Mouse (Mus musculus) fat pad, adult 2 months (tissue): Measurements from ENCODE around the gene Il10.
"Not testable (repeated sequence)": the region's sequence is repeated elsewhere in the genome, so short reads cannot be mapped to it uniquely, and the experiment has no call there.

Experiments used
- DNase-seq: peaks from one replicate; pipeline ENCODE4 v3.0.0-alpha.2; 2011; ENCODE audit warnings: low read depth, low spot score; ENCODE audit errors: extremely low read depth

The Il10 gene

DNA sequence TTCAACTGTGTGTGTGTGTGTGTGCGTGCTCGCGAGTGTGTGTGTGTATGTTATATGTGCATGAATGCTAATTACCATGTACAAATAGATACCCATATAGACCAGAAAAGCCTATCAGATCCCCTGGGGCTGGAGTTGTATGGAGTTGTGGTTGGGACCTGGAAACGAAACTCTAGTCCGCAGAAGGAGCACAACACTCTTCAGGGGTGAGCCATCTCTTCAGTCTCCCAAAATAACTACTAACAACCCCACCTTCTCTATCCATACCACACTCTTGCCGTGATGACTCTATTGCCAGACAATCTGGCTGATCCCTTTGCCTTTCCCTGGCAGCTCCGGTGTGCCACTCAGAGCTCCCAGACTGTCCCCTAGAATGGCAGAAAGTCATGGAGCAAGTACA is 3.8 kb upstream of the Il10 start:
- DNase-seq = no peak

DNA sequence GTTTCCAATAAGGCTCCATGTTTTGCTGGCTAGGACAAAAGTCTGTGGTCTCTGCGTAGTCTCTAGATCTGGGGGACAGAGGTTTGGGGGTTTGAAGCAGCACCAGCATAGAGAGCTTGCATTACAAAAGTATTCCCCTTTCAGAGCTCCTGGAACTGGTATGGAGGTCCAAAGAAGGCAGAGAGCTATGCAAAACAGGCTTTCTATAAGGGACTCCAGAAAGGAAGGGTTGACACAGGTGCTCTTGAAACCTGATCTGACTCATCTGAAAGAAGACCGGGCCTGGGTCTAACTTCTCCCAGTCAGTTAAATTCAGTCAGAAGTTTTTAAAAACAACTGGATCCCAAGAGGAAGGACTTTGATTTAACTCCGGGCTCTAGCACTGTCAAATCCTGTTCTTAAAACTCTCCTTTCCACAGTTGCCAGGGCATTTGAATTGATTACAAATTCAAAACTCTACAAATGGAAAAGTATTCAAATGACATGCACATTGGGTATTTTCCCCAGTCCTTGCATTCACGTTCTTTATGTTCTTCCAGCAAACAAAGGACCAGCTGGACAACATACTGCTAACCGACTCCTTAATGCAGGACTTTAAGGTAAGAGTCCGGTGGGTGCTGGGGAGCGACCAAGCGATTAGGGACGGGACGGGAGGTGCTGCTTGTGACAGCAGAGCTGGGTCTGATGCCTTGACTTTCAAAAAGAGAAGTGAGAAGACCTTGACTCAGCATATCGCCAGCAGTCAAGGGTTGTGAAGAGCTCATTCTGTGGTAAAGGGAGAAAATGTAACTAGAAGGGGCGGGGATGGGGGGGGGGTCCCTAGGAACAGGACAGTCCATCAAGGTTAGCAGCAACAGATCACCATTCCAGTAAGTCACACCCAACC is 1.0 kb downstream of the Il10 start:
- DNase-seq = no peak

DNA sequence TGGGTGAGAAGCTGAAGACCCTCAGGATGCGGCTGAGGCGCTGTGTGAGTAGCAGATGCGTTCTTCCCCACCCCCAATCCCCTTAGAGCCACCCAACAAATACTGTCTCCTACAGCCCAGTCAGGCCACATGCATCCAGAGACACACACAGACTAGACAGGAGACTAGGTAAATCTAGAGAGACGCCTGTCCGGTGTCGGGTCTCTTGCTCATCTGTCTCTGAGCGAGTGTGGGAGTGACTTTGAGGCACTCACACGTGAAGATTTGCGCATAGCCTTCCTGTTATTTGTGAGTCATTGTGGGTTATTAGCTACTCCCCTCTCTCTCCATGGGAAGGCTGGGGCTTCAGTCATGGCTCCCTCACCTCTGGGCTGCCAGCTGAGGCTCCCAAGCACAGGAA is 1.8 kb downstream of the Il10 start:
- DNase-seq = no peak

DNA sequence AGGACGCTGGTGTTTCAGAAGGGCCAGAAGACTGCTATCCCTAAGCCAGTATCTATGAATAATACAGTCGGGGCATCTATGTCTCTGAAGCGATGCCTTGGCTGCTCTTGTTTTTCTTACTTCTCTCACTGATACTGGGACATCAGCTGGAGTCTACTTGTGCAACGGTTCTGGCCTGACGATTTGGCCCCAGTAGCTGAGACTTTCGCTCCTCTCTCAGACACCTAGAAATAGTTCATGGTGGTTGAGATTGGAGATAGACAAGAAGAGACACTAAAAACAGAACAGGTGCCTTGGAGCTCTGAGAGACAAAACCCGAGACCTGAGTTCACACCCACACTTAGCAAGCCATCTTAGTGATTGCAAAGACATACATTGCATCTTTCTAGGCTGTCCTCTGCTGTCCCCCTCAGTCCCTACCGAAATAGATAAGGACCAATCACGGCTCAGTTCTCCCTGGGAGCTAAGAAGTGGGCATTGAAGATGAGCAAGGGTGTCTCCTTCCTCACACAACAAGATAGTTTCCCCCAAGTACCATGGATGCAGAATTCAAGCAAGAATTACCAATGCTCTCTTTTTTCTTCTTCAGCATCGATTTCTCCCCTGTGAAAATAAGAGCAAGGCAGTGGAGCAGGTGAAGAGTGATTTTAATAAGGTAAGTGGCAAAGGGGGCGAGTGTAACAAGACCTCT is 2.4 kb downstream of the Il10 start:
- no peak for DNase-seq

DNA sequence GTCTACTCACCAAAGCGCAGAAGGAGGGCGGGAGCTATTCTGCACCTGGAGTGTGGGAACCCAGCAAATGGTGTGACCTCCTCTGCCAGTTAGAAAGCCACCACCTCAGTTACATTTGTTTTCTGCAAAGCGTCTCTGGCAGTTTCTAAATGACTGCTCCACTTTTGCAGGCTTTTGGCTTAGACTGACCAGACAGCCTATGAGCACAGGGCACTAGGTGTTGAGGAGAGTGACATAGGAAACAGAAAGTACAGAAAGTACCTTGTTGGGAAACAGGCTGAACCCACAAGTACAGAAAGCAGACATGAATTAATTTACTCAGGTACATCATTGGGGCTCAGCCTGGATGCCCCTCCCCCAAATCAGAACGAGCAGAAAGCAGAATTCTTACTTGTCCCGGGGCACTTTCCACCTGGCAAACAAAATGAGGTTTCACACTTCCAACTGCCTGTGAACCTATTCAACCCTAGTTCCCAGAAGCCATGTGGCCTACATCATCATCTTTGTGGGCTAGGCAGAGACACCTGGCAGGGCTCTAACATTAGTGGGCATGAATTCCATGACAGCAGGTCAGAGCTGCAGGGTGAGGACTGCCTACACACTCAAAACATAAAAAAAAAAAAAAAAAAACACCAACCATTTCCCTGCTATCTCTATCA is 3.1 kb downstream of the Il10 start:
- DNase-seq = no peak

DNA sequence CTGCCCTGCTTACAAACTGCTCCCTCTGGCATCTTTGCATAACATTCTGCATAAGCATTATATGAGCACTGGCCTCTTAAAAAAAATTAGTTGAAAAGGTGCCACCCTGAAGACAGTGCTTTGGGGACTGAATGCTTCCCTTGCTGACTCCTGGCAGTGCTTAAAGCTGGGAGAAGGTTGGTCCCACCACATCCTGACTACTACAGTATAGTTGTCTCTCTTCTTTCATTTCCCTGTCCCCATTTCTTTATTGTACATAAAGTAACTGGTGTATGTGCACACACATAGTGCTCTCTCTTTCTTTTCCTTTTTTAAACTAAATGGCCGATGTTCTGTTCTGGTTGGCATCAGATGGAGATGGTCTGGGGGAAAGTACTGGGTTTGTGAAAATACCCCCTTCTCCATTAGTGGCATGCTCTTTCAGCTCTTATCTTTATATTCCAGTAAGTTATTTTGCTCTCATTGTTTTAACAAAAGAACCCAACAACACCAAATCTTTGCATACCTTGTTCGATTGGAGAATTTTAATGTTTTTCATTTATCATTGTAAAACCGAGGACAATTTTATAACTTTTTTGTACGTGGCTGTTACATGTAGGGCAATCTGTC is 3.7 kb downstream of the Il10 start:
- DNase-seq = not testable (repeated sequence)

DNA sequence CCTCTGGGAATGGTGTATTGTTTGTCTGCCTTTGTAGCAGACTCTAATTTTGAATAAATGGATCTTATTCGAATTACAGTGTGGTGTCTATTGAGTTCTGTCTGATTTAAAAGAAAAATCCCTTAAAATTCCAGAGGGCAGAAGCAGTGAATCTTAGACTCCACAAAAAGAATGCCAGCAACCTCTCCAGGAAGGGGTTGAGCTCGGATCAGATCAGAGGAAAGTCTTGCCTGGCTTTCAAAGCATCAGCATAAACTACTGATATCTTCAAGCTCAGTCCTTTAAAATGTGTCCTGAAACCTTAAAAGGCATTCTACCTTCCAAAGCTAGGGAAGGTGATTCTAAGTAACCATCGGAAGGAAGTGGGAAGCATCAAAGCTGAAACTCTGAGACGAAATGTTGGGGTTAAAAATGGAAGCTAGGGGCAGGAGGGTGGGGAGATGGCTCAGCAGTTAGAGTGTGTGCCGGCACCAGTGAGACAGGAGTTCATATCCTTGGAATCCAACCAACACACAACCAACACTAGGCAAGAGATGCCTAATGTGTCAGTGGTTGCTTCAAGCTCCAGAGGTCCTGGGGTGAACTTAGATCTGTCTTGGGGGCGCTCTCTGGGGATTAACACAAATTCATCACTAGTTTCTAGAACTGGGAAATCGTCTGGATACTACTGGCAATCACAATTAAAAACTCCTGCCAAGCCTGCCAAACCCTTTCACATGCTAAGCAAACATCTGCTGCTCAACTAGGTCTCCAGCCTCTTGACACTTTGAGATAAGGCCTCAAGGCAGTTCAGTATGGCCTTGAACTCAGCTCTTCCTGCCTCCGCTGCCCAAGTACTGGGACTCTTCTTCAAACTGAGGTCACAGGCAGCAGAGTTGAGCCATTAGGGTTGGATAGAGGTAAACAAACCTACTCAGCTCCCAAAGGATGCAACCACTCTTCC is 5.5 kb downstream of the Il10 start:
- DNase-seq = no peak

DNA sequence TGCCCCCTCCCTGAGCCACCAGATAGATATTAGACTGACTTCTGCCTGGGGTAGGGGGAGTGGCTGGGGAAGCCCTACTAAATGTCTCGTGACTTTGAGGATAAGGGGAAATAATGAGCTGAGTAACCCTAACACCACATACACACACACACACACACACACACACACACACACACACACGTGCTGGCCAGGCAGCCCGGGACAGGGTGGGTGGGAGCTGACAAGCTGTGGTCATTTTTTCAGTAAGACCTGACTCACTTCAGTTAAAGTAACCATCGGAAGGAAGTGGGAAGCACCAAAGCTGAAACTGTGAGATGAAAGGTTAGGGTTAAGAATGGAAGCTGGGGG is 6.2 kb downstream of the Il10 start:
- no peak for DNase-seq

DNA sequence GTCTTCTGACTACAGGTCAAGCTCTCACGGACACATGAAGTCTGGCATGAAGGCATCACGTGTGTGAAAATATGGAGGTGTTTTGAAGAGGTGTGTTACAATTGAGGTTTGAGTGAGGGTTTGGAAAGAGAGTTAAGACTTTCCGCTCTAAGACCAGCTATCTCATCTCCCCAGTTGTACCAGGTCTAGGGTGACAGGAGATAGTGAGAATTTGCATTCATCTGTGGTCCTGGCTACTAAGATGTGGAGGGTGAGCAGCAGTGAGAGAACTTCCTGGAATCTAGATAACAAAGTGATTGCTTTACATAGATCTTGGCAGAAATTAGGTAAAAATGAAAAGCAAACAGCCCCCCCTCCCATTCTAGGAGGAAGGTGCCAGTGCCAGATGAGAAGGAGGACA is 9.6 kb downstream of the Il10 start:
- DNase-seq = no peak

DNA sequence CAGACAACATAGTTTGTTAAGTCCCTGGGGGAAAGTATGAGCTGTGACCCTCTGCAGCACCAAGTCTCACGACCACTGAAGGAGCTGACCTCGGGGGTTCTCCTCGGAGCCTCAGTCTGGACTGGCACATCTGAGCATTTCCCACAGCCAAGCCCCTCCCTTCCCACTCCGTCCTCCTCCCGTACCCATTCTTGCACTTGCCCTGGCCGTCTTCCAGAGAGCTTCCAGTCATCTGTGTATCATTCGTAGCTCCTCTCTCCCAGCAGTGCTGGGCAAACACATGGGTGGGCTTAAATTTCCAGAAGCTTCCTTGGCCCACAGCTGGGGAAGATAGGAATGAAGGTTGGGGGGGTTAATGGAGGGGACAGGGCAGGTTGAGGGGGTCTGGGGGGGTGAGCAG is 10.6 kb downstream of the Il10 start:
- no peak for DNase-seq

DNA sequence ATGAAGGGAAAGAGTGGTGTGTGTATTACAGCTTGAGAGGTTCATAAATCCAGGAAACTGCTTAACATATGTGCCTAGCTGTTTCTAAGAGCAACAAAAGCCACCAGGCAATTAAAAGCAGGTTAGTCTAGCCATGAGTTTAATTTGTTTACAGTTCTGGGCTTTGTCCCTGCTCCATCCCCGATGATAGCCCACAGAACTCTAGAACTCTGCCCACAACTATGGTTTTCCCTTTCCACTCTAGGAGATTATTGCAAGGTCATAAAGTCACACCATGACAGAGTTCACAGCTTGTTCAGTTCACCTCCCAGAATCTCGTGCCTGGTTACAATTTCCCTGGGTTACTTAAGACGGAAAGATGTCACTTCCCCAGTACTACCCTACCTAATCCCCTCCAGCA is 11.6 kb downstream of the Il10 start:
- DNase-seq = no peak

DNA sequence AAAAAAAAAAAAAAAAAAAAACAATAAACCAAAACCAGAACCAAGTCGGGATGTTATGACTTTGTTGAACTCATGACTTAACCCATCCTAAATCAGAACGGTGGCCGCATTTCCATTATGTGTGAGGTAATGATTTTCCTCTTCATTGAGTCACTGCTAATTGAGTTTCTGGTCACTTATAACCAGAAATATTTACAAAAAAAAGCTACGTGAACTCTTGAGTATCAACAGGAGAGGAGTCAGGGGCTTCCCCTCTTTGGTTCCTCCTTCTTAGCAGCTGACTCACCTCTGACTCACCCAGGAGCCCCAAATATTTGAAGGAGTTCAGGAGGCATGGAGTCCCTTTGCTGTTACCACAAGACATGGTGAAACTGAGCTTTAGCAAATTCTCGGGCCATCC is 18.4 kb downstream of the Il10 start:
- DNase-seq = no peak

DNA sequence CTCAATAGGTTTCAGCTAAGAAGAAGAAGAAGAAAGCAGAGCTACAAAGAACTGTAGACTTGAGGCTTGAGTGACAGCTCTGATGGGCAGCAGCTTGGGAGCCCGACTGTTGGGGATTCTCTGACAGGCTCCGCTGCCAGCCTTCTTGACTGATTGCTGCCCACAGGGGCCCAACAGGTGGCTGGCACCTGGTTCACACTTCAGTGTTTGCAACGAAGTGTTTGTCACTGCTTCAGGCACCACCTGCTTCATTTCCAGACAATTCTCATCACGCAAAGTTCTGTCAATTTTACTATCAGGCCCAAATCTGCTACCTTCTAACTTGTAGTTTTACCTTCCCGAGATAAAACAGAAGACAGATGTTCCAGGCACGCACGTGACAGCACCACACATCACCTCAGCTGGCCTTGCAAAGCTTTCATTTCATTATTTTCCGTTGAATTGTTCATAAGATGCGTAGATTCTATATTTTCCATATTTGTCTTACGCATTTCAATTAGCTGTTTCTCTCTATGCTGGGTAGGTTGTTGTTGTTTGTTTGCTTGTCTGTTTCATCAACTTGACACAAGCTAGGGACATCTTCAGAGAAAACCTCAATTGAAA is 18.9 kb downstream of the Il10 start:
- DNase-seq = no peak

DNA sequence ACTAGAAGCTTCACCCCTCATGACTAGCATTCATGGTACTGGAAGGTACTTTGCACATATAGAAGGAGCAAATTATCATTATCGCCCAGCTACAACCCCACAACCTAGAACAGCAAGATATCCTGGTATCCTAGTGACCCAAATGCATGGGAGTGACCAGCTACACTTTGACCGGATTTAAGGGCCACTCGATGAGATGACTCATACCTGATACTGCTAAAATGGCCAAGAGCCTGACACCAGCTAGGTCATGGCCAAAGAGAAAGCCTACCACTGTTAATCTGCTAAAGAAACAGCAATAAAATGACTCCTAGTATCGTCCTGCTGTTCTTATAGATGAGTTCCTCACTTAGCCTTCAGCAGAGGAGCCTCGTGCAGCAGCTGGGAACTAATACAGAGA is 19.8 kb downstream of the Il10 start:
- no peak for DNase-seq

DNA sequence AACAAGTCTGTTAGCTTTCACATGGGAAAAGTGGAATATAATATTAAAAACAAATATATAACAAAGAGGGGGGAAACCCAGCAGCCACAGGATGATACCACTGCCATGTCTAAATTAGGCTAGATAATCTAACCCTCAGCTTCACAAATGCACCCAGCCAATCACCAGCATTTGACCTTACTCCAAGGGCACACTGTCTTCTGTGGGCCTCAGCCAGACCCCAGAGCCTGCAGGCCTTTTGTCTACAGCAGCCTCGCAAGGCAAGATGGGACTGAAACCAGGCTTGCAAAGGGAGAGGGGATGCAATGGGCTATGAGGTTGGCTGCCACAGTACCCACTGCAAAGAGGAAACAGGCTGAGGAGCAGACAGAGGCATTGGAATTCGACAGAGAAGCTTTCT is 22.6 kb downstream of the Il10 start:
- DNase-seq = no peak

DNA sequence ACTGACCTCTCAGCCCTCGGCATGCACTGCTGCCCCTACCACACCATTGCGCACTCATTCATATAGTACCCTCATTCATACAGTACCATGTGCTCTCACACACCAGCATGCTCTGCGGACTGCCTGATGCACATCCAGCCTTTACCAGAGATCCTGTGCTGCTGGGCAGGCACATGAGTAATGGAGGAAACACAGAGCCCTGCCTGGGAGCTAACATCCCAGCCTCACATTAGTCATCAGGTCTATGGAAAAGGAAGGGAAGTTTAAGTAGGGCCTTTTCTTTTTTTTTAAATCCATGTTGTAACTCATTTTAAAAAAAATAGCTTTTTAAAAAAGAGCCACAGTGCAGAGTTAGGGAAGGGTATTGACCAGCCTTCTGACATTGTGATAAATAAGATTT is 23.1 kb downstream of the Il10 start:
- no peak for DNase-seq

DNA sequence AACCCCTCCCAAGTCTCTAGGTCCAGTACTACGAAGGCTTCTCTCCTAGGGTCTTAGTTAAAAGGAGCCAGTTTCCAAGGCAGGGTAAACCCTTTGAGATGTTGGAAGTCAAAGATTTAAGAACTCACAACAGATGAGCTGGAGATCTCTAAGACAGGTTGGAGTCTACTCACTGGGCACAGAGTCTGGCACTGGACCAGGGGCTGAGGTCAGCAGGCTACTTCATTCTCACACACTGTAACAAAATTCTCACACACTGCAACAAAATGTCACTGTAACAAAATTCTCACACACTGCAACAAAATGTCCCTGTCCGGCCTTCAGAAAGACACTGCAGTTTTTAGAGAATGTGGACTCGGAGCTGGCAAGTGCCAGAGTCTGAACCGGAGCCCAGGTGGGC is 24.0 kb downstream of the Il10 start:
- DNase-seq = no peak

DNA sequence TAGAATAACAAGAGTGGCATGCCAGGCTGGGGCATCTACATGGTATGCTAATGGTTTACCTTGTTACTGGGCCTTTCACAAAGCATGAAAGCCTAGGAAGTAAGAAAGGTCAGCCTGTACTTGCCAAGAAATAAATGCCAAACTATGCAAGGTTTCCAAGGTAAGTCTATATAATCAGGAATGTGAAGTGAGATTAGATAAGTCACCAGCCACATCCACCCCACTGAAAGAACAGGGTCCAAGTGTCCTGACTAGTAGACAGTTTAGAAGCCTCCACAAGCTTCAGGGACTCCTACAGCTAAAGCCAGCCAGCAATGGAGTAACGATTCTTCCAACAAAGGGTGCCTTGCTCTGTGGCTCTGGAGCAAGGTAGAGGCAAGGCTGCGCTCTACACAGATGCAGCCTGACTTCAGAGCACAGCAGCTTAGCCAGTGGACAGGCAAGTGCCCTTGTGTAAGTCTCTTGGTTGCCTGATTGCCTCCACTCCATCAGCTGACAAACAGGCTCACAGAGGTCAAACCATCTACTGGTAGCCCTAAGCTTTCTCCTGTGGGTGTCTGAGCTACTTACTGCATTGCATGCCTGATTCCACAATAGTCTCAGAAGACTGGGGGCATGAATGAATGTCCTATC is 26.2 kb downstream of the Il10 start:
- no peak for DNase-seq

DNA sequence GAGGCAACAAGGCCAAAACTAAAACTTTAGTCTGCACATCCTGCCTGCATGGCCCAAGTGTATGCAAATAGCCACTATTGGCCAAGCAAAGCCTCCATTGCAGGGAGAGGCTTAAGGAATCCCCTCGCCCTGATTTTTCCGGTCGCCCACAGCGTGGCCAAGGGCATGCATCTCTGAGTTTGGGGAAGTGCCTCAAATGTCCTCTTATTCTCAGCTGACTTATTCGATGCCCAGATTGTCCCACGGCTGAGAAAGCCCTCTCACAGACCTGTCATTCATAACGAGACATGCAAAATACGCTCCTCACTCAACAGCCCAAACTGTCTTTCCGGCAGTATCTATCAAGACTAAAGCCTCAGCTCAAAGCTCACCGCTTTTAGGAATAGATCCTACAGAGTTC is 27.0 kb downstream of the Il10 start:
- no peak for DNase-seq
